Mouse (Mus musculus) kidney, postnatal 4 days (tissue): ENCODE measurements around the gene 4933405L10Rik.

Source experiments
- DNase-seq, 2 experiments: peaks; one replicate each; pipeline ENCODE4 v3.0.0; 2021; ENCODE audit warnings: mixed read lengths in 2 of 2

Gene 4933405L10Rik

GRCm38 (mm10) chr8:105700966-105701824 lies 6.3 kb upstream of the 4933405L10Rik start, which contains the start of the genes Acd and Pard6a:
Gene Acd (minus strand): TSS chr8:105701102.
Gene Pard6a (plus strand): TSS chr8:105701148.
- DNase-seq: peak; percentile 97

- DNase-seq: no peak
Observed at GRCm38 (mm10) chr8:105702001-105702401, 5.5 kb upstream of the 4933405L10Rik start.

- DNase-seq: no peak
Observed at GRCm38 (mm10) chr8:105702731-105703415, 4.6 kb upstream of the 4933405L10Rik start.

- DNase-seq: no peak
Observed at GRCm38 (mm10) chr8:105704146-105704812, 3.2 kb upstream of the 4933405L10Rik start.

- DNase-seq: no peak
Observed at GRCm38 (mm10) chr8:105704955-105705354, 2.5 kb upstream of the 4933405L10Rik start.

GRCm38 (mm10) chr8:105706426-105706825 lies 1.0 kb upstream of the 4933405L10Rik start:
- DNase-seq: no peak

- DNase-seq: no peak
Observed at GRCm38 (mm10) chr8:105708675-105709074, 1.2 kb downstream of the 4933405L10Rik start.

GRCm38 (mm10) chr8:105709317-105709716 lies 1.9 kb downstream of the 4933405L10Rik start:
- DNase-seq: no peak

GRCm38 (mm10) chr8:105712286-105712685 lies 4.8 kb downstream of the 4933405L10Rik start:
- no peak for DNase-seq

GRCm38 (mm10) chr8:105714139-105714538 lies 6.7 kb downstream of the 4933405L10Rik start:
- peak; percentile 93 to 94 for DNase-seq

GRCm38 (mm10) chr8:105715042-105715441 lies 7.6 kb downstream of the 4933405L10Rik start:
- DNase-seq: peak in 1 of 2 experiments; percentile 38

- DNase-seq: no peak
Observed at GRCm38 (mm10) chr8:105716302-105716945, 9.0 kb downstream of the 4933405L10Rik start.

- DNase-seq: no peak
Observed at GRCm38 (mm10) chr8:105719637-105720036, 12.2 kb downstream of the 4933405L10Rik start.

- DNase-seq: no peak
Observed at GRCm38 (mm10) chr8:105722861-105723260, 15.4 kb downstream of the 4933405L10Rik start.

- no peak for DNase-seq
Observed at GRCm38 (mm10) chr8:105725726-105726125, 18.3 kb downstream of the 4933405L10Rik start.

GRCm38 (mm10) chr8:105727397-105728124 lies 20.1 kb downstream of the 4933405L10Rik start:
- peak; percentile 44 to 57 for DNase-seq

GRCm38 (mm10) chr8:105732186-105732585 lies 24.7 kb downstream of the 4933405L10Rik start:
- no peak for DNase-seq

GRCm38 (mm10) chr8:105739216-105739615 lies 31.8 kb downstream of the 4933405L10Rik start:
- DNase-seq: no peak

GRCm38 (mm10) chr8:105743301-105743700 lies 35.8 kb downstream of the 4933405L10Rik start:
- no peak for DNase-seq

GRCm38 (mm10) chr8:105750606-105751005 lies 43.2 kb downstream of the 4933405L10Rik start:
- DNase-seq: peak; percentile 85 to 91

GRCm38 (mm10) chr8:105753916-105754315 lies 46.5 kb downstream of the 4933405L10Rik start:
- DNase-seq: no peak

GRCm38 (mm10) chr8:105754688-105755087 lies 47.2 kb downstream of the 4933405L10Rik start:
- DNase-seq: no peak
